Comparison of ENCODE assay signal across 8 mouse cellular contexts in the genomic region with DNA sequence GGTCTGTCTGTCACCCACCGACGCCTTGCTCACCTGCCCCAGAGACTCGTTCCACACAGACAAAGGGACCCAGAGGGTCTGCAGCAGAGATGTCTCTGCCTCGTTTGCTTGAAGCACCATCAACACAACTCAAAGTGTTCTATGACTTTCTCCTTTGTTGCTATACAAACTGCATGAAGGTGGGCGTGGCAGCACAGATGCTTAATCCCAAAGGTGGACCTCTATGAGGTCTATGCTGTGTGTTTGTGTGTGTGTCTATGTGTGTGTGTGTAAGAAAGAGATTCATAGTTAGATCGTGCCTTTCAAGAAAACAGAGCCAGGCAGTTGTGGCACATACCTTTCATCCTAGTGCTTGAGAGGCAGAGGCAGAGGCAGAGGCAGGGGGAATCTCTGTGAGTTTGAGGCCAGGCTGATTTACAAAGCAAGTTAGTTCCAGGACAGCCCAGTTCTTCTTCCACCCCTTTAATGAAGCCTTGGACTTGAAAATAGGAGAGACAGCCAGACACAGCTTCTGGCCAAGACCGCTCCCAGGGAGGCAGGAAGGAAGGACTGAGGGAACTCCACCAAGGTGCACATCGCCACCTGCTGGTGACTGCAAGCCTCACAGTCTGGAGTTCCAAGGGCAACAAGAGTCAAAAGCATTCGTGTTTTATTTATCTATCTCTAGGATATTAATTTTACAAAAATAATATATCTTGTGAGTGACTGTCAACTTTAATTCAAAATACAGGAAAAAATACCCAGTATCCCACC. TPM values are rescaled to one million over a fixed set of nuclear protein-coding genes. Genes with fewer than 3 reads are reported as not detected.
DNase-seq lines count a peak whose midpoint lies in the region; ATAC-seq lines count a peak whose summit lies in the region.

No protein-coding gene starts in this region.

- H3K36me3 ChIP-seq in embryonic facial prominence, embryonic 14.5 days (ENCODE audit: control insufficient read depth, insufficient read depth, low read length) = no peaks in the 10 kb centered on the region
- no peaks in the 10 kb centered on the region for H3K36me3 ChIP-seq in heart, embryonic 12.5 days
- H3K36me3 ChIP-seq in liver, embryonic 16.5 days (ENCODE audit: control insufficient read depth, insufficient read depth) = no peaks in the 10 kb centered on the region

- H3K27me3 ChIP-seq in embryonic facial prominence, embryonic 14.5 days (replicated peaks; ENCODE audit: control insufficient read depth, insufficient read depth, low read length) = no peaks in the 10 kb centered on the region
- no peaks in the 10 kb centered on the region for H3K27me3 ChIP-seq in heart, embryonic 12.5 days (replicated peaks)
- no peaks in the 10 kb centered on the region for H3K27me3 ChIP-seq in liver, embryonic 16.5 days (ENCODE audit: control insufficient read depth, insufficient read depth, low read depth, low read length)

- H3K9me3 ChIP-seq in embryonic facial prominence, embryonic 14.5 days (ENCODE audit: control insufficient read depth, low read length) = no peaks in the 10 kb centered on the region
- H3K9me3 ChIP-seq in heart, embryonic 12.5 days (replicated peaks) = no peaks in the 10 kb centered on the region
- no peaks in the 10 kb centered on the region for H3K9me3 ChIP-seq in liver, embryonic 16.5 days (replicated peaks; ENCODE audit: control insufficient read depth, low read length)

- H3K27ac ChIP-seq in embryonic facial prominence, embryonic 14.5 days (replicated peaks; ENCODE audit: low read depth, low read length) = peak overlapping the region; percentile 33; the same call in 1 of the 2 replicates
- H3K27ac ChIP-seq in heart, embryonic 12.5 days (ENCODE audit: poor library complexity, severe bottlenecking) = no peak overlapping the region
- H3K27ac ChIP-seq in liver, embryonic 16.5 days (ENCODE audit: low read length) = no peak overlapping the region

- ATAC-seq in CD4-positive, CD25-positive, alpha-beta regulatory T cell, adult 4 months = peak; percentile 89
- 0 out of 2 replicates have a peak, but pooled peaks have one; percentile 67 for ATAC-seq in embryonic facial prominence, embryonic 14.5 days (ENCODE audit: low read depth)
- peak; percentile 65; the same call in 1 of the 2 replicates for ATAC-seq in heart, embryonic 12.5 days (ENCODE audit: insufficient number of reproducible peaks, low FRiP score)
- peak; percentile 57; the same call in 1 of the 2 replicates for ATAC-seq in liver, embryonic 16.5 days (ENCODE audit: low read depth)

- no peak overlapping the region for H3K4me2 ChIP-seq in embryonic facial prominence, embryonic 14.5 days (ENCODE audit: low read depth, low read length)
- no peak overlapping the region for H3K4me2 ChIP-seq in heart, embryonic 12.5 days
- H3K4me2 ChIP-seq in liver, embryonic 16.5 days (ENCODE audit: low read depth, low read length) = no peak overlapping the region

- DNase-seq in adrenal gland, postnatal 36 days = peak; percentile 93 to 95
- DNase-seq in embryonic facial prominence, embryonic 14.5 days (ENCODE audit: low spot score) = peak; percentile 91
- DNase-seq in kidney, postnatal 25 days = peak; percentile 94 to 97
- peak; percentile 59 for DNase-seq in retina, adult 2 months (ENCODE audit: low read depth, low spot score)
- peak; percentile 87 for DNase-seq in thymus, postnatal 25 days

- H3K4me1 ChIP-seq in embryonic facial prominence, embryonic 14.5 days (ENCODE audit: control insufficient read depth, insufficient read depth, low read length) = peaks cover 4% of the 10 kb centered on the region; the same call in 1 of the 2 replicates
- peaks cover 13% of the 10 kb centered on the region for H3K4me1 ChIP-seq in heart, embryonic 12.5 days (replicated peaks)
- peaks cover 2% of the 10 kb centered on the region; the same call in 1 of the 2 replicates for H3K4me1 ChIP-seq in liver, embryonic 16.5 days (ENCODE audit: control insufficient read depth, low read depth, low read length)

- 29% methylated on average over 9 of the region's 9 CpGs for WGBS in embryonic facial prominence, embryonic 14.5 days
- WGBS in heart, embryonic 12.5 days = 28% methylated on average over 9 of the region's 9 CpGs
- 33% methylated on average over 9 of the region's 9 CpGs for WGBS in liver, embryonic 16.5 days (ENCODE audit: insufficient replicate concordance)

- peak overlapping the region; percentile 30; the same call in 1 of the 2 replicates for H3K9ac ChIP-seq in embryonic facial prominence, embryonic 14.5 days (ENCODE audit: low read depth, low read length)
- 0 out of 2 replicates have a peak overlapping the region, but pooled peaks have one; percentile 32 for H3K9ac ChIP-seq in heart, embryonic 12.5 days
- no peak overlapping the region for H3K9ac ChIP-seq in liver, embryonic 16.5 days (ENCODE audit: low read depth, low read length)

- no peak overlapping the region for H3K4me3 ChIP-seq in embryonic facial prominence, embryonic 14.5 days (ENCODE audit: low read depth, low read length)
- no peak overlapping the region for H3K4me3 ChIP-seq in heart, embryonic 12.5 days
- H3K4me3 ChIP-seq in liver, embryonic 16.5 days (ENCODE audit: low read depth, low read length) = no peak overlapping the region

RNA-seq across cellular contexts. Expression of a gene that starts 8.1 kb away (rescaled TPM):
- polyA plus RNA-seq in CD4-positive, CD25-positive, alpha-beta regulatory T cell, adult 4 months (2017; shearing (Covaris generic)) = 10 to 100 TPM in 1 of 2 experiments, 1 to 10 TPM in 1; 10.0 to 19.3 TPM
- 1,000 to 10,000 TPM; 1,062 to 2,025 TPM for total RNA-seq in adrenal gland, postnatal 36 days (2021)
- polyA plus RNA-seq in embryonic facial prominence, embryonic 14.5 days (2014; fragmentation: Nextera tagmentation; extraction: Ambion mirVana) = 87.8 and 93.0 TPM in 2 replicates
- 64.0 and 72.0 TPM in 2 replicates for polyA plus RNA-seq in heart, embryonic 12.5 days (2016; fragmentation: Nextera tagmentation; extraction: Ambion mirVana)
- polyA plus RNA-seq in liver, embryonic 16.5 days (2015; fragmentation: Nextera tagmentation; extraction: Ambion mirVana) = 216 and 250 TPM in 2 replicates

RNA-seq across cellular contexts. Expression of a gene that starts 17.0 kb away (rescaled TPM):
- 1 to 10 TPM; 3.1 to 4.7 TPM for polyA plus RNA-seq in CD4-positive, CD25-positive, alpha-beta regulatory T cell, adult 4 months (2017; shearing (Covaris generic))
- 10 to 100 TPM; 19.4 to 23.4 TPM for total RNA-seq in adrenal gland, postnatal 36 days (2021)
- 2.0 and 2.7 TPM in 2 replicates for polyA plus RNA-seq in embryonic facial prominence, embryonic 14.5 days (2014; fragmentation: Nextera tagmentation; extraction: Ambion mirVana)
- 5.8 and 6.1 TPM in 2 replicates for polyA plus RNA-seq in heart, embryonic 12.5 days (2016; fragmentation: Nextera tagmentation; extraction: Ambion mirVana)
- polyA plus RNA-seq in liver, embryonic 16.5 days (2015; fragmentation: Nextera tagmentation; extraction: Ambion mirVana) = 1.8 and 2.1 TPM in 2 replicates

RNA-seq across cellular contexts. Expression of a gene that starts 56.0 kb away (rescaled TPM):
- polyA plus RNA-seq in CD4-positive, CD25-positive, alpha-beta regulatory T cell, adult 4 months (2017; shearing (Covaris generic)) = 10 to 100 TPM; 23.5 to 32.2 TPM
- total RNA-seq in adrenal gland, postnatal 36 days (2021) = 10 to 100 TPM; 78.9 to 82.6 TPM
- 46.5 and 47.8 TPM in 2 replicates for polyA plus RNA-seq in embryonic facial prominence, embryonic 14.5 days (2014; fragmentation: Nextera tagmentation; extraction: Ambion mirVana)
- polyA plus RNA-seq in heart, embryonic 12.5 days (2016; fragmentation: Nextera tagmentation; extraction: Ambion mirVana) = 38.8 and 40.0 TPM in 2 replicates
- polyA plus RNA-seq in liver, embryonic 16.5 days (2015; fragmentation: Nextera tagmentation; extraction: Ambion mirVana) = 19.2 and 21.3 TPM in 2 replicates

RNA-seq across cellular contexts. Expression of a gene that starts 56.4 kb away (rescaled TPM):
- 1 to 10 TPM; 1.2 to 1.6 TPM for polyA plus RNA-seq in CD4-positive, CD25-positive, alpha-beta regulatory T cell, adult 4 months (2017; shearing (Covaris generic))
- 1 to 10 TPM; 4.1 to 5.5 TPM for total RNA-seq in adrenal gland, postnatal 36 days (2021)
- polyA plus RNA-seq in embryonic facial prominence, embryonic 14.5 days (2014; fragmentation: Nextera tagmentation; extraction: Ambion mirVana) = 2.1 and 2.3 TPM in 2 replicates
- polyA plus RNA-seq in heart, embryonic 12.5 days (2016; fragmentation: Nextera tagmentation; extraction: Ambion mirVana) = 0.59 and 1.5 TPM in 2 replicates
- 0.29 and 0.30 TPM in 2 replicates for polyA plus RNA-seq in liver, embryonic 16.5 days (2015; fragmentation: Nextera tagmentation; extraction: Ambion mirVana)

RNA-seq across cellular contexts. Expression of a gene that starts 56.4 kb away (rescaled TPM):
- polyA plus RNA-seq in CD4-positive, CD25-positive, alpha-beta regulatory T cell, adult 4 months (2017; shearing (Covaris generic)) = not detected
- total RNA-seq in adrenal gland, postnatal 36 days (2021) = not detected
- polyA plus RNA-seq in embryonic facial prominence, embryonic 14.5 days (2014; fragmentation: Nextera tagmentation; extraction: Ambion mirVana) = not detected in 2 replicates
- polyA plus RNA-seq in heart, embryonic 12.5 days (2016; fragmentation: Nextera tagmentation; extraction: Ambion mirVana) = not detected in 2 replicates
- not detected in 2 replicates for polyA plus RNA-seq in liver, embryonic 16.5 days (2015; fragmentation: Nextera tagmentation; extraction: Ambion mirVana)
